ENCODE assay signal across 12 mouse cellular contexts in the genomic region with DNA sequence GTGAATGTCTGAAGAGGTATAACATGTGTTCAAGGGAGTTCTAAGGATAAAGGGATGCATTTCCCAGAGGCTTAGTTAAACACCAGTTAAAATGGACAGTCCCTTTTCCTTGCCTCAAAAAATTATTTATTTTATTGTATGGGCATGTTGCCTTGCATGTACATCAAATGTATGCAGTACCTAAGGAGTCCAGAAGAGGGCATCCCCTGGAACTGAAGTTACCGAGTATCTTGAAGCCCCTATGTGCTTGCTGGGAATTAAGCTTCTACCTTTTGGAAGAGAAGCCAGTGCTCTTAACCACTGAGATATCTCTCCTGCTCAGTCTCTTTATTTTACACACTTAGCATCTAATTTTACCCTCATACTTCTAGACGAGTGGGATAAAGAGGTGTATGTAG.
DNase-seq lines count a peak whose midpoint lies in the region; ATAC-seq and TF ChIP-seq lines count a peak whose summit lies in the region.
"Had no signal": no experiment of that assay in that cellular context is flagged by ENCODE, and none has a peak within 500 bp of the region (broad histone marks: within the 10 kb centered on the region; RNA-seq: fewer than 3 reads in every experiment).

No protein-coding gene starts in this region.

- H3K4me3 ChIP-seq in liver, adult 2 months (ENCODE audit: insufficient read depth, low read depth, low read length): no peak overlapping the region
- H3K4me3 ChIP-seq in liver, embryonic 11.5 days (ENCODE audit: low read depth, low read length): no peak overlapping the region
- no peak overlapping the region for H3K4me3 ChIP-seq in kidney, embryonic 15.5 days (replicated peaks)
- H3K4me3 ChIP-seq: embryonic facial prominence, embryonic 12.5 days had no signal

- CTCF ChIA-PET in Patski (lab: Charles Lee): interaction anchor here (0.8 to 3.4 kb wide), 11 partner anchors 8 to 91 kb away, joined by 3 to 12 read pairs (median 4); no protein-coding TSS in a partner anchor

- TF ChIP-seq POLR2A in liver, adult 2 months (IDR thresholded peaks at IDR 0.05; ENCODE audit: extremely low read depth, insufficient read depth, low read length): no peak

- DNase-seq in liver, adult 2 months (ENCODE audit: extremely low read depth, low read depth, low spot score): peak; percentile 21
- DNase-seq in liver, embryonic 11.5 days (ENCODE audit: low spot score): no peak
- DNase-seq in Patski (ENCODE audit: low read depth, low spot score): no peak
- DNase-seq in induced T-regulatory cell, adult 2 months (ENCODE audit: low read depth): peak; percentile 60
- DNase-seq in layer of hippocampus, postnatal 10 days (ENCODE audit: low spot score in 2 of 2): no peak
- DNase-seq: gastrocnemius, postnatal 25 days; left cerebral cortex, postnatal 4 days had no signal

- no peak overlapping the region for H3K27ac ChIP-seq in liver, adult 2 months (replicated peaks; ENCODE audit: insufficient read depth, low read depth, low read length)
- H3K27ac ChIP-seq in liver, embryonic 11.5 days (ENCODE audit: low read depth, low read length): no peak overlapping the region
- H3K27ac ChIP-seq in kidney, embryonic 15.5 days: no peak overlapping the region
- H3K27ac ChIP-seq: embryonic facial prominence, embryonic 12.5 days had no signal

- H3K79me2 ChIP-seq in liver, adult 2 months (ENCODE audit: control insufficient read depth, insufficient read depth, low read length): peaks cover 3% of the 10 kb centered on the region; the same call in 1 of the 2 replicates

- no peak overlapping the region for H3K4me2 ChIP-seq in liver, embryonic 11.5 days
- H3K4me2 ChIP-seq in kidney, embryonic 15.5 days: no peak overlapping the region
- H3K4me2 ChIP-seq: embryonic facial prominence, embryonic 12.5 days had no signal

- H3K36me3 ChIP-seq in liver, adult 2 months (ENCODE audit: control insufficient read depth, insufficient read depth, low read length): no peaks in the 10 kb centered on the region
- H3K36me3 ChIP-seq in liver, embryonic 11.5 days (ENCODE audit: control insufficient read depth, insufficient read depth, low read length): no peaks in the 10 kb centered on the region
- peaks cover 6% of the 10 kb centered on the region; the same call in 1 of the 2 replicates for H3K36me3 ChIP-seq in kidney, embryonic 15.5 days
- H3K36me3 ChIP-seq: embryonic facial prominence, embryonic 12.5 days had no signal

- POLR2A ChIA-PET in Patski (lab: Charles Lee): interaction anchor here (0.5 to 1.7 kb wide), 4 partner anchors 9 to 126 kb away, joined by 3 to 5 read pairs (median 4); no protein-coding TSS in a partner anchor

- no peak for TF ChIP-seq CTCF in liver, adult 2 months (IDR thresholded peaks at IDR 0.05; ENCODE audit: low read depth, low read length)
- peak; percentile 60 for TF ChIP-seq CTCF in Patski (IDR thresholded peaks at IDR 0.05)

- no peak; the same call in 1 of the 2 replicates for ATAC-seq in liver, embryonic 11.5 days (replicated peaks; ENCODE audit: low FRiP score)
- ATAC-seq in CD4-positive, CD25-positive, alpha-beta regulatory T cell, adult 4 months: peak; percentile 47
- ATAC-seq in Patski: no peak
- no peak for ATAC-seq in kidney, embryonic 15.5 days (replicated peaks; ENCODE audit: low FRiP score)
- ATAC-seq in activated CD4-positive, CD25-positive, alpha-beta regulatory T cell, adult 4 months: no peak

- WGBS in liver, adult 2 months: 89% methylated on average over 2 of the region's 2 CpGs
- 72% methylated on average over 2 of the region's 2 CpGs for WGBS in liver, embryonic 11.5 days
- 71% methylated on average over 2 of the region's 2 CpGs for WGBS in kidney, embryonic 15.5 days

- H3K4me1 ChIP-seq in liver, adult 2 months (ENCODE audit: control insufficient read depth, insufficient read depth, low read length): peaks cover 2% of the 10 kb centered on the region
- peaks cover 17% of the 10 kb centered on the region for H3K4me1 ChIP-seq in liver, embryonic 11.5 days (replicated peaks; ENCODE audit: control insufficient read depth, insufficient read depth, low read length)
- H3K4me1 ChIP-seq in kidney, embryonic 15.5 days: peaks cover 19% of the 10 kb centered on the region
- H3K4me1 ChIP-seq: embryonic facial prominence, embryonic 12.5 days had no signal

- H3K9ac ChIP-seq in liver, adult 2 months (ENCODE audit: low read depth, low read length): no peak overlapping the region
- no peak overlapping the region for H3K9ac ChIP-seq in liver, embryonic 11.5 days (ENCODE audit: low read depth, low read length)
- H3K9ac ChIP-seq in kidney, embryonic 15.5 days: no peak overlapping the region
- H3K9ac ChIP-seq: embryonic facial prominence, embryonic 12.5 days had no signal

- H3K9me3 ChIP-seq in liver, embryonic 11.5 days (ENCODE audit: control insufficient read depth, low read length): no peaks in the 10 kb centered on the region
- H3K9me3 ChIP-seq in kidney, embryonic 15.5 days (replicated peaks): no peaks in the 10 kb centered on the region
- H3K9me3 ChIP-seq: embryonic facial prominence, embryonic 12.5 days; megakaryocyte, embryonic 14.5 days had no signal

- in situ Hi-C loops in Patski (cut with MboI; ENCODE audit: low pct_unique_long_range_greater_than_20kb): no loop called here

- no peaks in the 10 kb centered on the region for H3K27me3 ChIP-seq in liver, adult 2 months (ENCODE audit: control insufficient read depth, insufficient read depth, low read length)
- H3K27me3 ChIP-seq in liver, embryonic 11.5 days (replicated peaks; ENCODE audit: control insufficient read depth, insufficient read depth, low read length): no peaks in the 10 kb centered on the region
- no peaks in the 10 kb centered on the region for H3K27me3 ChIP-seq in Patski
- H3K27me3 ChIP-seq in kidney, embryonic 15.5 days: no peaks in the 10 kb centered on the region
- H3K27me3 ChIP-seq: embryonic facial prominence, embryonic 12.5 days; megakaryocyte, embryonic 14.5 days had no signal

Comparison
In these comparisons a context has a peak if more than half of its experiments do, and no peak if none do; other contexts are left out.
1. DNase-seq: peak in liver, adult 2 months (single experiment) and induced T-regulatory cell, adult 2 months (single experiment); none in liver, embryonic 11.5 days (single experiment), Patski (single experiment) and layer of hippocampus, postnatal 10 days (0 of 2).